Mouse (Mus musculus): ENCODE data around the gene Zmiz2. TPM values are rescaled to one million over a fixed set of nuclear protein-coding genes. Genes with fewer than 3 reads are reported as not detected.

Zmiz2 gene
- polyA plus RNA-seq, 1 experiment from 2014 or later, result 7.4 TPM

GRCm38 (mm10) chr11:6391516-6392276 lies 2.8 kb downstream of the Zmiz2 start:
- peaks cover 19% of the 10 kb centered on the region; the same call in 1 of the 2 replicates for H3K36me3 ChIP-seq (ENCODE audit: control insufficient read depth, insufficient read depth)
- H3K9me3 ChIP-seq (replicated peaks; ENCODE audit: control insufficient read depth, low read length), result no peaks in the 10 kb centered on the region
- no peak overlapping the region for H3K9ac ChIP-seq (ENCODE audit: low read length)
- no peak overlapping the region for H3K4me2 ChIP-seq (ENCODE audit: low read depth, low read length)
- H3K27me3 ChIP-seq (ENCODE audit: control insufficient read depth, insufficient read depth, low read length), result no peaks in the 10 kb centered on the region
- H3K27ac ChIP-seq (ENCODE audit: low read length), result no peak overlapping the region
- 81% methylated on average over 8 of the region's 8 CpGs for WGBS
- peaks cover 7% of the 10 kb centered on the region for H3K4me1 ChIP-seq (ENCODE audit: control insufficient read depth, insufficient read depth, low read length)
- no peak overlapping the region for H3K4me3 ChIP-seq (ENCODE audit: low read length)
- ATAC-seq (replicated peaks; ENCODE audit: extremely low read depth, insufficient read depth, low FRiP score), result no peak

DNA sequence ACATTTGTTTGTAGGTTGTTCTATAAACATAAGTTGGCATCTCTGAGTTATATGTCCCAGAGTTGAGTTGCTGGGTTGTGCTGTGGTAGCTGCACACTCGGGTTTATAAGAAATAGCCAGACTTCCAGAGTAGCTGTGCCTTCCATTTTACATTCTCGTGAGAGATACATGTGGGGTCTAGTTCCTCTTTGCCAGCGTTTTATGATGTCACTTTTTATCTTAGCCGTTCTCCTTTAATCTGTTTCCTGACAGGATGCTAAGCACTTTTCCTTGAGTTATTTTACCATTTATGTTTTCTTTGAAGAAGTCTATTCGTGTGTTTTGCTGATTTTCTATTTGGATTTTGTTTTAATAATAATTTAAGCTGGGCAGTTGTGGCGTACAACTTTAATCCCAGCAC lies 4.0 kb downstream of the Zmiz2 start:
- Histone ChIP-seq H3K4me3 (ENCODE audit: low read length) (no peak overlapping the region), H3K4me2 (ENCODE audit: low read depth, low read length) (no peak overlapping the region), H3K36me3 (ENCODE audit: control insufficient read depth, insufficient read depth) (peaks cover 29% of the 10 kb centered on the region), H3K27me3 (ENCODE audit: control insufficient read depth, insufficient read depth, low read length) (no peaks in the 10 kb centered on the region), H3K27ac (ENCODE audit: low read length) (no peak overlapping the region), H3K9ac (ENCODE audit: low read length) (no peak overlapping the region), H3K4me1 (ENCODE audit: control insufficient read depth, insufficient read depth, low read length) (peaks cover 7% of the 10 kb centered on the region), H3K9me3 (replicated peaks; ENCODE audit: control insufficient read depth, low read length) (no peaks in the 10 kb centered on the region)
- WGBS, result 73% methylated on average over 6 of the region's 6 CpGs
- ATAC-seq (replicated peaks; ENCODE audit: extremely low read depth, insufficient read depth, low FRiP score), result no peak

GRCm38 (mm10) chr11:6393866-6394265 lies 5.0 kb downstream of the Zmiz2 start:
- no peak overlapping the region for H3K4me2 ChIP-seq (ENCODE audit: low read depth, low read length)
- 67% methylated on average over 1 of the region's 1 CpGs for WGBS
- no peaks in the 10 kb centered on the region for H3K9me3 ChIP-seq (replicated peaks; ENCODE audit: control insufficient read depth, low read length)
- peaks cover 7% of the 10 kb centered on the region for H3K4me1 ChIP-seq (ENCODE audit: control insufficient read depth, insufficient read depth, low read length)
- peaks cover 36% of the 10 kb centered on the region for H3K36me3 ChIP-seq (ENCODE audit: control insufficient read depth, insufficient read depth)
- H3K9ac ChIP-seq (ENCODE audit: low read length), result 0 out of 2 replicates have a peak overlapping the region, but pooled peaks have one; percentile 20
- no peak overlapping the region for H3K27ac ChIP-seq (ENCODE audit: low read length)
- ATAC-seq (replicated peaks; ENCODE audit: extremely low read depth, insufficient read depth, low FRiP score), result no peak
- no peaks in the 10 kb centered on the region for H3K27me3 ChIP-seq (ENCODE audit: control insufficient read depth, insufficient read depth, low read length)
- H3K4me3 ChIP-seq (ENCODE audit: low read length), result no peak overlapping the region

GRCm38 (mm10) chr11:6395565-6395964 lies 6.7 kb downstream of the Zmiz2 start:
- Histone ChIP-seq H3K36me3 (ENCODE audit: control insufficient read depth, insufficient read depth) (peaks cover 51% of the 10 kb centered on the region), H3K4me2 (ENCODE audit: low read depth, low read length) (no peak overlapping the region)
- ATAC-seq (replicated peaks; ENCODE audit: extremely low read depth, insufficient read depth, low FRiP score), result no peak

DNA sequence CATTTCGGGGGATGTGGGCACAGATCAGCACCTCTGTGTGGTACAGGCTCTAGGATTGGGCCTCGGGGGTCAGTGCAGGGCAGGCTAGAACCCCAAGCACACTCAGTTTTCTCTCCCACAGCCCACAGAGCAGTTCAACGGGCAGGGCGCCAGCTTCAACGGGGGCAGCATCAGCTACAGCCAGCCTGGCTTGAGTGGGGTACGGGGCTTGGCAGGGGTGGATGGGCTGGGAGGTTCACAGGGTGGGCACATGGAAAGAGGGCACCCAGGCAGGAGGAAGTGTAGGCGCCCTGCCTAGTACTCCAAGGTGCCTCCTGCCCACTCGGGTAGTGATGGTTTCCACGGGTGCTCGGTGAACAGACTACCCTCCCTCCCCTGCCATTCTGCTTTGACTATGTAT lies 9.3 kb downstream of the Zmiz2 start:
- 92% methylated on average over 10 of the region's 10 CpGs for WGBS

More at GRCm38 (mm10) chr11:6395565-6395964, 6.7 kb downstream of the Zmiz2 start:
- no peaks in the 10 kb centered on the region for H3K27me3 ChIP-seq (ENCODE audit: control insufficient read depth, insufficient read depth, low read length)
- 86% methylated on average over 5 of the region's 5 CpGs for WGBS
- H3K9me3 ChIP-seq (replicated peaks; ENCODE audit: control insufficient read depth, low read length), result no peaks in the 10 kb centered on the region
- no peak overlapping the region for H3K9ac ChIP-seq (ENCODE audit: low read length)
- H3K4me3 ChIP-seq (ENCODE audit: low read length), result no peak overlapping the region
- H3K4me1 ChIP-seq (ENCODE audit: control insufficient read depth, insufficient read depth, low read length), result peaks cover 3% of the 10 kb centered on the region
- no peak overlapping the region for H3K27ac ChIP-seq (ENCODE audit: low read length)

GRCm38 (mm10) chr11:6402515-6403510 lies 13.9 kb downstream of the Zmiz2 start:
- Histone ChIP-seq H3K36me3 (ENCODE audit: control insufficient read depth, insufficient read depth) (peaks cover 60% of the 10 kb centered on the region), H3K9me3 (replicated peaks; ENCODE audit: control insufficient read depth, low read length) (no peaks in the 10 kb centered on the region), H3K4me3 (ENCODE audit: low read length) (no peak overlapping the region), H3K9ac (ENCODE audit: low read length) (no peak overlapping the region), H3K27ac (ENCODE audit: low read length) (no peak overlapping the region), H3K4me1 (ENCODE audit: control insufficient read depth, insufficient read depth, low read length) (peaks cover 36% of the 10 kb centered on the region), H3K4me2 (ENCODE audit: low read depth, low read length) (no peak overlapping the region), H3K27me3 (ENCODE audit: control insufficient read depth, insufficient read depth, low read length) (no peaks in the 10 kb centered on the region)
- WGBS, result 85% methylated on average over 19 of the region's 19 CpGs
- no peak for ATAC-seq (replicated peaks; ENCODE audit: extremely low read depth, insufficient read depth, low FRiP score)

More for the DNA sequence above, 9.3 kb downstream of the Zmiz2 start:
- no peak for ATAC-seq (replicated peaks; ENCODE audit: extremely low read depth, insufficient read depth, low FRiP score)
- H3K9ac ChIP-seq (ENCODE audit: low read length), result no peak overlapping the region
- H3K4me3 ChIP-seq (ENCODE audit: low read length), result no peak overlapping the region
- H3K27me3 ChIP-seq (ENCODE audit: control insufficient read depth, insufficient read depth, low read length), result no peaks in the 10 kb centered on the region
- no peaks in the 10 kb centered on the region for H3K9me3 ChIP-seq (replicated peaks; ENCODE audit: control insufficient read depth, low read length)
- H3K4me1 ChIP-seq (ENCODE audit: control insufficient read depth, insufficient read depth, low read length), result no peaks in the 10 kb centered on the region
- H3K27ac ChIP-seq (ENCODE audit: low read length), result no peak overlapping the region
- no peak overlapping the region for H3K4me2 ChIP-seq (ENCODE audit: low read depth, low read length)
- peaks cover 74% of the 10 kb centered on the region for H3K36me3 ChIP-seq (ENCODE audit: control insufficient read depth, insufficient read depth)

DNA sequence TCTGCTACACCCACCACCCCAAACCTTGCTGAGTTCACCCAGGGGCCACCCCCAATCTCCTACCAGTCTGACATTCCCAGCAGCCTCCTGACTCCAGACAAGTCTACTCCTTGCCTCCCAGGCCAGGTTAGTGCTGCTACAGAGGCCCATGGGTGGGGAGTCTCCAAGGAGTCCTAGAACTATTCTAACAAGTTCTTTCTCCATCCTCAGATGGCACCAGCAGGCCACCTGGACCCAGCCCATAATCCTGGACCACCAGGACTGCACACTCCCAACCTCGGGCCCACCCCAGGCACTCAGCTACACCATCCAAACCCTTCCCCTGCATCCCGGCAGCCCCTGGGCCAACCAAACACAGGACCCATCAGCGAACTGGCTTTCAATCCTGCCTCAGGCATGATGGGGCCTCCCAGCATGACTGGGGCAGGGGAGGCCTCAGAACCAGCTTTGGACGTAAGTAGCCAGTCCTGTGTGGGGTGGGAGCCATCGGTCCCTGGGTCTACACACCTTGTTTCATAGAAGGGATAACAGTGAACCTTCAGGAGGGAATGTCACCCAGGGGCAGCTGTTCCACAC lies 15.0 kb downstream of the Zmiz2 start:
- no peak overlapping the region for H3K4me2 ChIP-seq (ENCODE audit: low read depth, low read length)
- H3K27me3 ChIP-seq (ENCODE audit: control insufficient read depth, insufficient read depth, low read length), result no peaks in the 10 kb centered on the region
- H3K9ac ChIP-seq (ENCODE audit: low read length), result peak overlapping the region; percentile 24; the same call in 1 of the 2 replicates
- no peak overlapping the region for H3K4me3 ChIP-seq (ENCODE audit: low read length)
- 91% methylated on average over 5 of the region's 5 CpGs for WGBS
- H3K4me1 ChIP-seq (ENCODE audit: control insufficient read depth, insufficient read depth, low read length), result peaks cover 36% of the 10 kb centered on the region
- ATAC-seq (replicated peaks; ENCODE audit: extremely low read depth, insufficient read depth, low FRiP score), result no peak
- H3K36me3 ChIP-seq (ENCODE audit: control insufficient read depth, insufficient read depth), result peaks cover 52% of the 10 kb centered on the region
- H3K9me3 ChIP-seq (replicated peaks; ENCODE audit: control insufficient read depth, low read length), result no peaks in the 10 kb centered on the region
- peak overlapping the region; percentile 83 for H3K27ac ChIP-seq (ENCODE audit: low read length)

DNA sequence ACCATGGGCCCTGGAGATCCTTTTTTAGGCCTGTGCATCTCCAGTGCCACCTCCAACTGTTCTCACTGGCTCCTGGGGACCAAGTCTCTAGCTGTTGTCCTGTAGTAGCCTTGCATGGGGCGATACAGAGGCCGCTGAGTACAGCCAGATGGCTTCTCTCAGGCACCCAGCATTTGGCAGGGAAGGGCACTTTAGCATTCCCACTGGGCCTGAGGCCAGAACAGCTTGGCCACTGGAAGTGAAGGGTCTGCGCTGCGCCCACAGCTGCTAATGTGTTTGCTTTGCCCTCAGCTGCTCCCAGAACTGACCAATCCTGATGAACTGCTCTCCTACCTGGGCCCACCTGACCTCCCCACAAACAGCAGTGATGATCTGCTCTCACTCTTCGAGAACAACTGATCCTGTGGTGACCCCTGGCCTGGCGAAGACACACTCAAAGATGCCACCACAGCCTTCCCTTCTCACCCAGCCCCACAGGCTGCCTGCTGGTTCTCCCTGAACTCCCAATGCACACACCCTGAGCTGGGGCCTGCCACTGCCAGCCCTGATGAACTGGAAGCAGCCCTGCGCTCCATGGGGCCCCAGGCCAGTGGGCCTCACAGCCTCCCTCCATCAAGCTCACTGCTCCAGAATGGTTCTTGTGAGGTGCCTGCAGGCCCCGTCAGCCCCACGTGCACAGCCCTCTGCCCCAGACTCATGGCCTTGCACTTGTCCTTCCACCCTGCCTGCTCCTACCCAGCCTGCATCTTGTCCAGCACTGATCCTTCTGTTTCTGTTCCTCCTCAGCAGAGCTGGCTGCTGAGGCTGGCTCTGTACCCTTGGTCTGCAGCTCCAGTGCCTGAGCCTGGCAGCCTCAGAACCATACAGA lies 16.1 kb downstream of the Zmiz2 start:
- WGBS, result 67% methylated on average over 9 of the region's 9 CpGs
- peak overlapping the region; percentile 52 for H3K9ac ChIP-seq (ENCODE audit: low read length)
- no peaks in the 10 kb centered on the region for H3K9me3 ChIP-seq (replicated peaks; ENCODE audit: control insufficient read depth, low read length)
- peak; percentile 46 for ATAC-seq (replicated peaks; ENCODE audit: extremely low read depth, insufficient read depth, low FRiP score)
- H3K36me3 ChIP-seq (ENCODE audit: control insufficient read depth, insufficient read depth), result peaks cover 42% of the 10 kb centered on the region
- no peak overlapping the region for H3K4me3 ChIP-seq (ENCODE audit: low read length)
- peak overlapping the region; percentile 83 for H3K27ac ChIP-seq (ENCODE audit: low read length)
- H3K4me1 ChIP-seq (ENCODE audit: control insufficient read depth, insufficient read depth, low read length), result peaks cover 37% of the 10 kb centered on the region
- H3K4me2 ChIP-seq (ENCODE audit: low read depth, low read length), result no peak overlapping the region
- no peaks in the 10 kb centered on the region for H3K27me3 ChIP-seq (ENCODE audit: control insufficient read depth, insufficient read depth, low read length)
